Mouse (Mus musculus) frontal cortex, postnatal 10 days (tissue): ENCODE results near the gene Trim16.

Source experiments
- DNase-seq, 2 experiments: peaks; one replicate each; pipeline ENCODE4 v3.0.0; 2022; ENCODE audit warnings: low spot score in 2 of 2, mixed read lengths in 1 of 2

The Trim16 gene

GRCm38 (mm10) chr11:62891763-62892162, 71.7 kb downstream of the Trim16 start:
- DNase-seq: no peak
